Mouse (Mus musculus): ENCODE measurements around the gene Lrtm1. TPM values are rescaled to one million over a fixed set of nuclear protein-coding genes. Genes with fewer than 3 reads are reported as not detected.

The Lrtm1 gene
- polyA plus RNA-seq, 1 experiment from 2014 or later, result 0.15 TPM

- DNase-seq (ENCODE audit: low spot score), result peak; percentile 60
Observed at GRCm38 (mm10) chr14:29077418-29077817, 59.4 kb downstream of the Lrtm1 start.

GRCm38 (mm10) chr14:29080228-29080627, 62.2 kb downstream of the Lrtm1 start:
- DNase-seq (ENCODE audit: low spot score) (no peak), ATAC-seq (ENCODE audit: insufficient number of reproducible peaks, low FRiP score, low TSS enrichment, low read depth) (no peak)
- Histone ChIP-seq H3K27ac (replicated peaks; ENCODE audit: low read depth, low read length) (no peak overlapping the region), H3K4me2 (ENCODE audit: low read depth, severe bottlenecking) (no peak overlapping the region), H3K9me3 (ENCODE audit: control insufficient read depth, low read length) (no peaks in the 10 kb centered on the region), H3K9ac (ENCODE audit: low read length) (no peak overlapping the region), H3K4me1 (ENCODE audit: control insufficient read depth, insufficient read depth, low read length) (peaks cover 5% of the 10 kb centered on the region; the same call in 1 of the 2 replicates), H3K4me3 (ENCODE audit: low read depth, low read length) (no peak overlapping the region), H3K36me3 (ENCODE audit: control insufficient read depth, insufficient read depth, low read length) (no peaks in the 10 kb centered on the region), H3K27me3 (ENCODE audit: control insufficient read depth, insufficient read depth, low read length) (no peaks in the 10 kb centered on the region)
- WGBS, result 74% methylated on average over 4 of the region's 4 CpGs

More at GRCm38 (mm10) chr14:29077418-29077817, 59.4 kb downstream of the Lrtm1 start:
- Histone ChIP-seq H3K27ac (replicated peaks; ENCODE audit: low read depth, low read length) (no peak overlapping the region), H3K36me3 (ENCODE audit: control insufficient read depth, insufficient read depth, low read length) (no peaks in the 10 kb centered on the region), H3K4me1 (ENCODE audit: control insufficient read depth, insufficient read depth, low read length) (peaks cover 5% of the 10 kb centered on the region; the same call in 1 of the 2 replicates), H3K27me3 (ENCODE audit: control insufficient read depth, insufficient read depth, low read length) (no peaks in the 10 kb centered on the region), H3K9ac (ENCODE audit: low read length) (no peak overlapping the region), H3K9me3 (ENCODE audit: control insufficient read depth, low read length) (no peaks in the 10 kb centered on the region), H3K4me3 (ENCODE audit: low read depth, low read length) (no peak overlapping the region), H3K4me2 (ENCODE audit: low read depth, severe bottlenecking) (no peak overlapping the region)
- ATAC-seq (ENCODE audit: insufficient number of reproducible peaks, low FRiP score, low TSS enrichment, low read depth), result no peak
- 26% methylated on average over 3 of the region's 3 CpGs for WGBS

- no peak overlapping the region for H3K4me2 ChIP-seq (ENCODE audit: low read depth, severe bottlenecking)
- no peak overlapping the region for H3K9ac ChIP-seq (ENCODE audit: low read length)
- 68% methylated on average over 4 of the region's 4 CpGs for WGBS
- H3K4me3 ChIP-seq (ENCODE audit: low read depth, low read length), result no peak overlapping the region
- H3K36me3 ChIP-seq (ENCODE audit: control insufficient read depth, insufficient read depth, low read length), result no peaks in the 10 kb centered on the region
- ATAC-seq (ENCODE audit: insufficient number of reproducible peaks, low FRiP score, low TSS enrichment, low read depth) (no peak), DNase-seq (ENCODE audit: low spot score) (no peak)
- peaks cover 5% of the 10 kb centered on the region; the same call in 1 of the 2 replicates for H3K4me1 ChIP-seq (ENCODE audit: control insufficient read depth, insufficient read depth, low read length)
- H3K27ac ChIP-seq (replicated peaks; ENCODE audit: low read depth, low read length), result no peak overlapping the region
- H3K27me3 ChIP-seq (ENCODE audit: control insufficient read depth, insufficient read depth, low read length), result no peaks in the 10 kb centered on the region
- no peaks in the 10 kb centered on the region for H3K9me3 ChIP-seq (ENCODE audit: control insufficient read depth, low read length)
Observed at GRCm38 (mm10) chr14:29080630-29081029, 62.6 kb downstream of the Lrtm1 start.

- no peaks in the 10 kb centered on the region for H3K27me3 ChIP-seq (ENCODE audit: control insufficient read depth, insufficient read depth, low read length)
- no peak overlapping the region for H3K27ac ChIP-seq (replicated peaks; ENCODE audit: low read depth, low read length)
- no peak for DNase-seq (ENCODE audit: low spot score)
- ATAC-seq (ENCODE audit: insufficient number of reproducible peaks, low FRiP score, low TSS enrichment, low read depth), result no peak
- H3K4me2 ChIP-seq (ENCODE audit: low read depth, severe bottlenecking), result no peak overlapping the region
- no peak overlapping the region for H3K4me3 ChIP-seq (ENCODE audit: low read depth, low read length)
- WGBS, result 64% methylated on average over 1 of the region's 1 CpGs
- H3K9ac ChIP-seq (ENCODE audit: low read length), result no peak overlapping the region
- no peaks in the 10 kb centered on the region for H3K9me3 ChIP-seq (ENCODE audit: control insufficient read depth, low read length)
- peaks cover 7% of the 10 kb centered on the region for H3K4me1 ChIP-seq (ENCODE audit: control insufficient read depth, insufficient read depth, low read length)
- H3K36me3 ChIP-seq (ENCODE audit: control insufficient read depth, insufficient read depth, low read length), result no peaks in the 10 kb centered on the region
Observed at GRCm38 (mm10) chr14:29082171-29082570, 64.2 kb downstream of the Lrtm1 start.
